Mouse (Mus musculus) cerebellum, adult 11 months (tissue): Measurements from ENCODE around the gene 1810010D01Rik.

Experiments used
- DNase-seq: peaks from one replicate; pipeline ENCODE4 v3.0.0; 2022

1810010D01Rik gene

DNA sequence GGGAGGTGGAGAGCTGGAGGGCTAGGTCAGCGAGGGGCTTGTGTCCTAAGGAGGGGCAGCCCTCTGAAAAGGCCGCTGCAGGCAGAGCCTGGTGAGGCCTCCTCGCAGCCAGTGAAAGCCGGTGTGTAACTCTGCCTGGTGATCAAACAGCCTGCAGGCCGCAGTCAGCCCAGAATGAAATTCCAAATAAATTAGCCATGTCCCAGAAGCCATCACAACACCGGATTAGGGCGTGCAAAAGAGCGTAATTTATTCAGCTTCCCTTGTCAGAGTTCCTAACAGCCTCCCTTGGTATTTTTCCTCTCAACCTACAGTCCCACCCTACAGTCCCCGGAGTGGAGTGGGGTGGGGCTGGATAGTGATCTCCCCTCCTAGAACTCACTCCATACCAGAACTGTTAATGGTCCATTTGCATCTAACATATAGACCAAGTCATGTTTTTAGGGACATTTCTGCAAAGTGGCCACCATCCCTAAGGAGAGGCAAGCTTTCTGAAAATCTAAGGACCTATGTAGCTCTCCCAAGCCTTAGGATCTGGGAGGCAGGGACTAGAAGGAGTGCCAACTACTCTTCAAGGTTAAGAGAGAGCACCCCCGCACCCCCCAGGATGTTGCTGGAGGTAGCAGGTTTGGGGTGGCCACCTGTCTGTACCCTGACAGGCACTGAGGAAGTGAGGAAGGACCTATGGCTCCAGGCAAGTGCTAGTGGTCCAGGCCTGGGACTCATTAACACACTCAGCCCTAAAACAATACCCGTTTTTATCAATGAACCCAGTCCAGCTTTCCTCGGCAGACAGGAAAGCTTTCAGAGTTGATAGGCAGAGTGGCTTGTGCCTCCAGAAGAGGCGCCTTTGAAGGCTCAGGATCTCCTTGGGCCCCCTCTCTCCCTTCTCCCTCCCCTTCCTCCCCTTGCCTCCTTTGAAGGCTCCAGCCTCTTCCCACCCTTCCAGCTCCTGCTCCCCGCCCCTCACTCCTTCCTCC is 4.1 kb upstream of the 1810010D01Rik start:
- DNase-seq = no peak

DNA sequence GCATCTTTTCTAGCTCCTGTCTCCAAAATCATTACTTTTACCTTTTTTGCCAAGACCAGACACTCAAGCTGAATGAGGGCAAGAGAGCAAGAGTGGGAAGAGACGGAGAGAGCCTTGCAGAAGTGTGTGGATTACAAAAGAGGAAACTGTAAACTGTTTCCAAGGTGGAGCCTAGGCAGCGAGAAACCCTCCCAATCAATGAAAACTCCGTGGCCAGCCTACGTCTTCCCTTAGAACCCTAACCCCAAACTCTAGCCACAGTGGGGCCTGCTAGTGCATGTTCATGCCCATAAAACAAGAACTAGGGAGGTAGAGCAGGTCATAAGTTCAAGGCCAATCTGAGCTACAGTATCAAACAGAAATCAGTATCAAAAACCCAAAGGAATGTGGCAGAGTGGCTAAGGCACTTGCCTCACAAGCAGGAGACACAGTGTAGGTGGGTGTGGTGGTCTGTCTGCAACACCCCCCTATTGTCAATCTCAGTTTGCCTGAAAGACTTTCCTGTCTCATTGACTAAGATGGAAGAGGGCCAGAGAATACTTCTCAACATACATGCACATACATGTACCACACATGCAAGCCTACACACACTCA is 2.7 kb upstream of the 1810010D01Rik start:
- no peak for DNase-seq

DNA sequence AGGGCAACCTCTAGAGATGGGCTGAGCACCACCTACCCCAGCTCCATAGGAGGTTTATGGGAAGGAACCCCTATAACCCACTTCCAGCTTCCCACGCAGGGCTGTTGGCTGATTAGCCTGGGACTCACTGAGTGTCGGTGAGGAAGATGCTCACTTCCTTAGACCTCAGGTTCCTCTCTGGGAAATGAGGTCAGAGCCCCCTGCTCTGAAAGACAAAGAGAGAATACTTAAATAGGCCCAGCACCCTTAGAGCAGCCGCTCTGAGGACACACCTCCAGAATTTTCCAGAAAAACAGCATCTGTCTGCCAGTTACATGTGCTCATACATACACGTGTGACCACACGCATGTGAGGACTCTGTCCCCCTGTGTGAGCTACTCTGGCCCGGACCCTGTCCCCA is 1.1 kb downstream of the 1810010D01Rik start:
- DNase-seq = no peak

DNA sequence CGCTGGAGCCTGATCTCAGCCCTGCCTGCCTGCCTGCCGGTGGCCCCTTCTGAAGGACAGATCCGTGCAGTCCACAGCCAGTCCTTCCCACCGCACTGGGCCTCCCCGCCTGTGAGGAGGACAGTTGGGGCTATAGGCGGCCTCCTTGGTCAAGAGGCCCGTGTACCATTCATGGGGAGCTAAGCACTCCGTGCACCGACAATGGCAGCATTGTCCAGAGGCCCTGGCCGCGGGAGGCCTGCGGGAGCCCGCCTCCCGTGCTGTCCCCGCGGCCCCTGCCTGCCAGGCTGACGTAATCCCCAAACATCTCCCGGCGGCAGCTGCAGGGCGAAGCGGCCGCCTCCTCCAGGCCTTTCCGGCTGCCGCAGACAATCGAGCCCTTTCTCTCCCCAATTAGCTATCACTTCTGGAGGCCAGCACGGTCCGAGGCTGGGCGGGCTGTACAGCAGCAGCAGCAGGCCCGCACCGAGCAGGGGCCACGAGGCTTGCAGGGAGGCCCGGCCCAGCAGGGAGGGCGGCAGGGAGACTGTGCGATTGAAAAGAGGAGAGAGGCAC is 1.8 kb downstream of the 1810010D01Rik start:
- peak; percentile 53 for DNase-seq

DNA sequence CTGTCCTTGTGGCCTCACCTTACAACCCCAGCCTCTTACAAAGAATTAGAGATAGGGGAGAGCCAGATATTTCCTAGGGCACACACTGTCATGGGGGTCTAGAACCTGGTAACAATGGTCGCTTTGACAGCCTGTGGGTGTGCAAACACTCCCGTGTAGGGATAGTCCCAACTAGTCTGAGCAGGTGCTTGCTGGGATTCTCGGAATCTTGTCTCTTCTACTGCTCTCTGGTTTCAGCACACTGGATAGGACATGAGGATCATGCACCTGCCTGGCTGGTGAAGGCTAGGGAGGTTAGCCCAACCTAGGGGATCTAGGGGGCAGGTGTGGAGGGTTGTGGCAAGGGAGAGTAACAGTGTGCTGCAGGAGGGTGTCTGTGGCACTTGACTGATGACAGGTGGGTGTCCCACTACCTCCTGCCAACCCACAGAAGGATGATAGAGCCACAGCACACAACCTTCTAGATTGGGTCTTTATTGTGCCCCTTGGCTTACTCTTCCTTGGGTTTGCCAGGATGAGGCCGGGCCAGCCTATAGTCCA is 2.5 kb downstream of the 1810010D01Rik start:
- DNase-seq = no peak

DNA sequence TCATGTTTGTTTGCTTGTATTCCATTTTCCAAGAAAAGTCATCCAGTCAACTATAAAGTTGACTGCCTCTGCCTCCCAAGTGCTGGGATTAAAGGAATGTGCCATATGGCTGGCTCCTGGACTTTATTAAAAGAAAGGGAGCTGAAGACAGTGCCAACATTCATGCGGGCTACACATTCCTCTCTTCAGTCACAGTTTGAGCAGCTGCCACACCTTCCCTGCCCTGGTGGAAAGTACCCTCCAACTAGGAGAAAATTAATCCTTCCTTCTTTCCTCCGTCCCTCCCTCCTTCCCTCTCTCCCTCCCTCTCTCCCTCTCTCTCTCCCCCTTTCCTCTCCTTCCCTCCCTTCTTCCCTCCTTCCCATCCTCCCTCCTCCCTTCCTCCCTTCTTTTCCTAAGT is 8.2 kb downstream of the 1810010D01Rik start:
- DNase-seq = no peak

DNA sequence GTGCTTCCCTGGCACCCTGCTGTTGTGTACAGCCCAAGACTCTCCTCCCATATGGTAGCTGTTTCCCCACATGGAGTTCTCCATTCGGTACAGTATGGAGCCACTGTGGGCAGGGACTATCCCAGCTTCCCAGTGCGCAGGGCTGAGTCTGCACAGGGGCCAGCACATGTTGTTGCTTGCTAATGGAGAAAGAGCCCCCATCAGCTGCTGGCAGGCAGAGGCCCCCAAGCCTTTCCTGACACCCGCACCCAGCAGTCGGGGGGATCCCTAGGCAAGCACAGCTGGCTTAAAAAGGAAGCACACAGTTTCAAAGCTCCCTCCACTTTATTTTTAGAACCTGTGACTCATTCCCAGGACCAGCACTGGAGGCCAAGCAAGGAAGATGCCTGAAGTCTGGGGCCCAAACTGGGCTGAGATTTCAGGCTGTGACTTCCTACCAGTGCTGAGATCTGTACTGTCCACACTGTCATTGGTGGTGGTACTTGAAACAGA is 9.7 kb downstream of the 1810010D01Rik start:
- no peak for DNase-seq

DNA sequence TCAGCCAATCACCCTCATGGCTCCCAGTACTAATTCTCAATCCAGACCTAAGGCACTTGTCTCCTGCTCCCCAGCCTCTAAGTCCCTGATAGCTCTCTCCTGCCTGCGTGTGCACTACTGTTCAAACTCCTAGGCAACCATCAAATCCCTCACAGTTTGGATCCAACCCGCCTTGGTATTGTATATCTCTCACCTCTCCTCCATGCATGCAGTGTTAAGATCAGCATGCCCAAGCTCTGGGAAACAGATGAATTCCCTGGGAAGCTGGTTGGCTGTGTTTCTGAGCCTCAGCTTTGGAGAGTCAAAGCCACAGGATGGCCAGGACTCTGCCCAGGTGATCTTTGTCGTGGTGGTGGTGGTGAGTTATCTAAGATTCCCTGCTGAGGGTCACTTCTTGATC is 10.2 kb downstream of the 1810010D01Rik start:
- no peak for DNase-seq

DNA sequence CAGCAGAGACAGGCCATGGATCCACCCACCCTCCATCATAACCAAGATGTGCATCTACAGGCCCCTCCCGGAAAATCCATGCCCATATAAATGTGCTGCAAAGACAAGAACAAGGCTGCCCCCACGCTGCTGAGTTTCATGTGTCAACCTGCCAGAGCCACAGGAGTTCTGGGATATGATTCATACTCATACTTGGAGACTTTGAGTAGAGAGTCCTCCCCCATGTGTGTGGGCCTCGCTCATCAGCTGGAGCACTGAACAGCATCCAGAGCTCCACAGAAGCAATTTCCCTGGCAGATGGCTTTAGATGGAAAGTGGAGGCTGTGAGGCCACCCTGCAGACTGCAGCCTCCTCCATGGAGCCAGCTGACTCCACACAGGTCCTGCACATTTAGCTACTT is 10.9 kb downstream of the 1810010D01Rik start:
- DNase-seq = no peak

DNA sequence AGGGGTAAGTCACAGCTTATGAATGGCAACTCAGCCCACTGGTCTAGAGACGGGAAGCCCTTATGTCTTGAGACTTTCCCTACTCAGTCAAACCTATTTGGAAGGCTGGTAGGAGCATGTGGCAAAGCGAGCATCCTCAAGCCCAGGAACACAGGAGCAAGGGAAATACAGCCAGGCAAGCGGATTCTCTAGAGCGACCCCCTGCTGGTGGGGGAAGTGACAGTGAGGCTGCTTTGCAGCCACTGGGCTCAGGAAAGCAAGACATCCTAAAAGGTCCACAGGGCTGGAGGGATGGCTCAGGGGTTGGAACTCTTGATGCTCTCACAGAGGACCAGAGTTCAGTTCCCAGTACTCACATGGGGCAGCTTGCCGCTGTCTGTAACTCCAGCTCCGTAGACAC is 11.6 kb downstream of the 1810010D01Rik start:
- DNase-seq = no peak

DNA sequence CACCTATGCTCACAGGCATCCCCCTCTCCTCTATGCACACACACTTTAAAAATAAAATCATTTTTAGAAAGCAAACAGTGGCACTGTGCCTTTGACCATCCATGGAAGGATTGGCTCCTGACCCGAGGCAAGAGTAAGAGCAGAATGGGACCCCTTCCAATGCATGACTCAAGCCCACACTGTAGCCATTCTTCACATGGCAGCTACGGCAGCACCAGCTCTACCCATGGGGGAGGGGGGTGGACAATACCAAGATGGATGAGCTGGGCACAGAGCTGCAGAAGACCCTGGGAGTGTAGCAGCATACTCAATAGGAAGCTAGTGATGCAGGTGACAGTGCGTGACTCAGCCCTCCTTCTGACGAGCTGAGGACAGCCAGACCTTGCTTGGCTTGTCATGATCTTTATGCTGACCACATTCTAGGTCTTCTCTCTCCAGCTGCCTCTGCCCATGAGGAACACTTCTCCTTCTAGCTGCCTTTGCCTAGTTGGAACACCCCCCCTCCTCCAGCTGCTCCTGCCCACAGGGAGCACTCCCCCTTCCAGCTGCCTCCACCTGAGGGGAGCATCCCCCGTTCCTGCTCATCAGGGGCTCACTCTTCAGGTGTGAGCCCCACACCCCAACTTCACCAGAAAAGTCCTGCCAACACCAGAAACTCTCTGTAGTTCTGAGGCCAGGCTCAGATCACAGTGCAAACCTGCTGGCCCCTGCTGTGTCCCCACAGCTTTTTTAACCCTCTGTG is 12.6 kb downstream of the 1810010D01Rik start:
- DNase-seq = no peak

DNA sequence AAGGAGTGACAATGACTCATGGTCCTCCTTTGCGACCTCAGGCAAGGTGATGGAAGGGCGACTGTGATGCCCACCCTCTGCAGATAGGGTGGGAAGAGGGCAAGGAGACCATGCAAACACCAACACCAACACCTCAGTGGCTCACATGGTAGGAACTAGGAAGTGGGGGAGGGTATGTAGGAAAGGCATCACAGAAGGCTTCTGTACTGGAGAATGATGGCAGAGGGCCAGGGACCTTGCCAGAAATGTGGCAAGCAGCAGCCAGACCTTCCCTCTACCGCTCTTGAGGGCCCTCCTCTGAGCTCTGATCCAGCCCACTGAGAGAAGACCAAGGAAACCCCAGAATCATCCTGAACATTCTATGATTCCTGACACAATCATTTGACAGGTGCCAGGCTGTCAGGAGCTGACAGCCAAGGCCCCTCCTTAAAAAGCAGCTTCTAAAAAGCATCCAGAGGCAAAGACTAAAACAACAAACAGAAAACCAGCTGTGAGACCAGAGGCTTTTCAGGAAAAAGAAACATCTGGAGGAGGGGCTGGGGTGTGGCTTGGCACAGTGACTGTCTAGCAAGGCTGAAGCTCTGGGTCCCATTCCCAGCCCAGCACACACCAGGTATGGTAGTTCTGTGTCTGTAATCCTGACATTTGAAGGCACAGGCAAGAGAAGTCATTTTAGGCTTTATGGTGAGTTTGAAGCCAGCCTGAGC is 13.3 kb downstream of the 1810010D01Rik start:
- DNase-seq = peak; percentile 36

DNA sequence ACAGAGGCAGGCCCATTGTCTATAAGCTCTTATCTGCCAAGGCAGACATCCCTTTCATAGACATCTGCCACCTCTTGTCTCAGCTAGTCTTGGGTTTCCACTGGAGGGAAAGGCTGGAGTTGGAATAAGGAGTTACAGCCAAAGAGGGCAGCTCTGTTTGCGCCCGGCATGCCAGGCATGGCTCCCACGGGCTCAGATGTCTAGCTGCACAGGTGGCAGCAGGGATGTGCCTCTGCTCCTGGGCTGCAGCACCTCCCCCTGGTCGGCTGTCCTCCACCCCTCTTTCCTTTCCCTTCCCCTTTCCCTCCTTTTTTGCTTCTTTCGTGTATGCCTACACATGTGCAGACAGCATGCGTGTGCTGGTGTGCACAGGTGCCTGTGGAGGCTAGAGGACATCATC is 15.1 kb downstream of the 1810010D01Rik start:
- no peak for DNase-seq

DNA sequence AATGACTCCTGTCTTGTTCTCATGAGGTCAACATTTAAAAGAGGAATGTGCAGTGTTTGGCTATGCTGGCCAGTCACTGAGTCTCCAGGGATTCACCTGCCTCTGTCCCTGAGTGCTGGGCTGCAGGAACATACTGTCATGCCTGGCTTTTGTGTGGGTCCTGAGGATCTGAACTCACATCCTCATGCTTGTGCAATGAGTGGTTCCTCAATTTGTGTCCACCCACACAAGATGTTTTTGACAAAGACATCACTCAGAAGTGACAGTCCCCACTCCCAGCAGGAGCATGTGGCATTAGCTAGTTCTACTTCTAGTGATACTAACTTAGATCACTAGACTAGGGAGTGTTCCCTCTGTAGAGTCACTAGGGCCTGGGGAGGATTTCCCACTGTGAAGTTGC is 17.4 kb downstream of the 1810010D01Rik start:
- no peak for DNase-seq

DNA sequence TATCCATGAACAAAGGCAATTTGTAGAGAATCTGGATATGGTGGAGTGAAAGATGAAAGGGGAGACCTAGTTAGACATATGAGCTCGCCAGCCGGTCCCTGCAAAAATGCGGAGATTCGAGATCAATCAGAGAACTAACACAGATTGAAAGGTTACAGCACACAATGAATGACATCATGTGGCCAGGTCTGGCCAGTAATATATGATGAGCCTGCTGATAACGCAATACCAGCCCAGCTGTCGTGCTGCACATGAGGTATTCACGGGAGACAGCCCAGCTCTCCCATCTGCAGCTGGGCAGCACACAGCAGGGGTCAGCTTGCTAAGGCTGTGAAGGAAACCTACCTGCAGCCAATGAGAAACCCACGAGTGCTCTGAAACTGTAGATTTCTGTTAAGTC is 18.6 kb downstream of the 1810010D01Rik start:
- no peak for DNase-seq

DNA sequence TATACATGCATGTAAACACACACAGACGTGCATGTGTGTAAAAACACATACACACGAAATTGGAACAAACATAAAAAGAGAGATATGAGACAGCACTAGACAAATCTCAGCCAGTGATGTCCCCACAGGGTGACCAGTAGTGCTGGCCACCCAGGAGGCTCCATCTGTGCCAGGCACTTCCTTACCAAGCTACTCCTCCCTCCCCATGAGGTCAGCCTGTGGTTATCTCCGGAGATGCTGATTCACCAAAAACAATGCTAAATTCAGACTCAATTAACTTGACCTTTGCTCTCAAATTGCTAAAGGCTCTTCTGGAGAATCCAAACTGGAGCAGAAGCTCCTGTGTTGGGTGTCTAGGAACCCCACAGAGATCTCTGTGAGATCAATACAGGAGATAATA is 20.1 kb downstream of the 1810010D01Rik start:
- no peak for DNase-seq

DNA sequence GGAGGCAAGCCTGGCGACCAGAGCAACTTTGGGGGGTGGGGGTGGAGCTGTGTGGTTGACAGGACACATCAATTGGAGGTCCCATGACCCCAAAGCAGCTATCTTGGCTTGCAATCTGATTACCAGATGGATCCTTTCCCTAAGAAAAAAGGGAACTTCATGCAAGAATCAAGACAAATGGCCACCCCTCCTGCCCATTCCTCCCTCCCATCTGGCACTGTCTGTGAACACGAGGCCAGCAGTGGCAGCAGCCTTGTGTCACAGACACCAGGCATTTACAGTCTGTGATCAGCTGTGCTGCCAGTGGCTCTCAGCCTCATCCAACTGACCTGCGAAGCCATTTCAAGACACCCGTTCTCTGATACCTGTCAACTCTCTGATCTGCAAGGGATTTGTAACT is 25.5 kb downstream of the 1810010D01Rik start:
- DNase-seq = no peak

DNA sequence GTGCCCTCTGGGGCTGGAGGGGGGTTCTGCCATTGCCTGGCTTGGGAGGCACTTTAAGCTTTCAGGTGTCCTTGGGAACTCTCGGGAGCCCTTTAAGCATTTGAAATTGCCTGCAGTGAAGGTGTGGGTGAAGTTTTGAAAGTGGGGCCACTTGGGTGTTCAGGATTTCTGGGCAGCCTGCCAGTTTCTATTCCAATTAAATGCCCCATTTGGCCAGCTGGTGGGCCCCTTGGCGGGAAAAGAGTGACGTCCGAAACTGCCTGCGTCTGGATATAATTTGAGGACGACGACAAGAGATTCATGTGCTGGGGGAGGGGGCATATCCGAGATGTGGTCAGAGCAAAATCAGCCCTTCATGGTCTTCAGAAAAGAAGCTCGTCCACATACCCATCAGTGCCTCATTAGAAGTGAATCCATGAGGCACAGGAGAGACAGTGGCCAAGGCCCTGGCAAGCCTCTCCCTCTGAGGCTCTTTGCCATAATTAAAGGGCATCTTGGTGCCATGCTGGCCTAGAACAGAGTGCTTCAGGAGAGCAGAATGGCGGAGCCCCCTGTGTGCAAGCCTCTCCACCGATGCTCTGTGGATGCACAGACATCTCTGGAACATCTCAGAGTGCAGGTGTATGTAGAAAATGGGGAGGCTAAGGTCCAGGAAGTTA is 26.4 kb downstream of the 1810010D01Rik start:
- DNase-seq = no peak

DNA sequence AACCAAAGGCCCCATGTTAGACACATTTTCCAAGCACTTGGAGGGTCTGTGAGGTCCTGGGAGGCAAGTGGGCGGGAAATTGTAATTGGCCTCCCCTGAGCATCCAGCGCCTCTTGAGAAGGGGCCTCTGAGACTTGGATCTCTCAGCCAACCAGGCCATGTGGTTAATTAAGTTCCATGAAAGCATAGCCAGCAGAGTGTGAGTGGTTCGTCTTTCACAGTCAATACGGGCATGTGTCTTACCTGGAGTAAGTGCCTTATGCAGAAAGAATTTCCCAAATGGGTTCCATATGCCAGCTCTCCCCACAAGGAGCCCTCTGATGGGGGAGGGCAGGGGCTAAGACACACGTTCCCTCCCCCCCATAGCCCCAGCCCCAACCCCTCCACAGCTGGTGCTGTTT is 28.2 kb downstream of the 1810010D01Rik start:
- DNase-seq = no peak

DNA sequence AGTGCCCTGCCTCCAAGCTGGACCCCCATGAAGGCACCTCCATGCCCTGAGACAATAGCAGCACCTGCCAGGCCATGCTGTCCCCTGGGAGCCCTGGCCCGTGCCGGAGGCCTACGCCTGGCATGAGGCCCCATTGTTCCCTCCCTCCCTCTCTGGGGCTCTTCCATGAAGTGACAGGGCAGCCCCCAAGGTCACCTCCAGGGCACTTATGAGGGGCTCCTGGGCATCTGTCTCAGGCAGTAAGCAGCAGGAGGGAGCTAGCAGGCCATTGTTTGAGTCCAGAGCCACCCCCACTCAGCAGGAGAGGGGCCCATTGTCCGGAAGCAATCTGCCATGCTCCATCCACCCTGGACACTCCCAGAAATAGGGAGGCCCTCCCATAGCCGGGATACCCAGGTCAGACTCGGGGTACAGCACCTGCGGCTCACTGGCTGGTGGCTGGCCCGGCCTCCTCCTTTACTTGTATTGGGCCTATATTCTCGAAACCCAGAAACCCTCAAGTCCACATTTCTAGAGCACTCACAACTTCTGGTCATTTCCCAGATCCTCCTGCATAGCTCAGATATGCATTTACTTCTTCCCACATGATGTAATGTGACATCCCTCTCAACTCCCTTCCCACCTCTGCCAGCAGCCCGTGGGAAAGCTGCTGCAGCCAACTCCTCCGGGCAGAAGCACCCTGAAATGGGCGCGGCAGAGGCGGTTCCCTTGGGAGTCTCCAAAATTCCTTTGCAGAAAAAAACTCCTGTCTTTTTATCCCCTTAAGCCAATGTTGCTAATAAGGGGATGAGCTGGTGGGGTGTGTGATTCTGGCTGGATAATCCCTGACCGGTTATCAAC is 30.9 kb downstream of the 1810010D01Rik start:
- no peak for DNase-seq

DNA sequence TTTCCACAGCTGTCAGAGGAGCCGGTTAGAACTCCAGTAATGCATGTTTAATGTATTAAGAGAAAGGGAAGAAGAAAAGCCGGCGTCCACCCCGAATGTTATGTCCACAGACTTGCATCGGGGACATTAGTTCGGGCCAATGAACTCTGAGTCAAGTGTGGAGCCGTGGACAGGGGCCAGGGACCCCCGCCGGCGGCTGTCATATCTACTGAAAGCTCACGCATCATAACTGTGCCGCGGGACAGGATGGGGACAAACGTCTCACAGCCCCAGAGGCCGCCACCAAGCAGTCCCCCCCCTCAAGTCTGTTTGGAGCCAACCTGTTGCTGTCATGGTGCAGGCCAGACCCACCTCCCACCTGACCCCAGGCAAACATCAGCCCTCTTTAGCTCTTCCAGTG is 34.4 kb downstream of the 1810010D01Rik start:
- no peak for DNase-seq
